Mouse (Mus musculus) myocyte (in vitro differentiated cells): Measurements from ENCODE around the gene Olfr312. TPM values are rescaled to one million over a fixed set of nuclear protein-coding genes. Genes with fewer than 3 reads are reported as not detected.
A peak's percentile ranks its signal among the peaks of the same experiment; 100 is the strongest.

Experiments used
- H3K27me3 ChIP-seq: one replicate; pipeline ENCODE4 v1.6.1; 2011; ENCODE audit not compliant: control insufficient read depth, insufficient read depth, insufficient read length
- H3K36me3 ChIP-seq: one replicate; pipeline ENCODE4 v1.6.1; 2011; ENCODE audit not compliant: control insufficient read depth, insufficient read depth
- H3K4me2 ChIP-seq: one replicate; pipeline ENCODE4 v1.6.1; 2011; ENCODE audit warnings: low read depth, control low read depth
- H3K4me3 ChIP-seq: one replicate; pipeline ENCODE4 v1.5.1; 2011; ENCODE audit warnings: mild to moderate bottlenecking, control low read depth, moderate library complexity
- H3K79me2 ChIP-seq: one replicate; pipeline ENCODE4 v1.6.1; 2011; ENCODE audit not compliant: control insufficient read depth, insufficient read depth
- H3ac ChIP-seq: one replicate; pipeline ENCODE4 v1.6.1; 2011; ENCODE audit not compliant: control insufficient read depth, insufficient read length
- CEBPB ChIP-seq: IDR thresholded peaks from 2 replicates; pipeline ENCODE4 v1.6.1; 2011; ENCODE audit warnings: mild to moderate bottlenecking, moderate library complexity; ENCODE audit not compliant: poor library complexity, insufficient read depth, severe bottlenecking
- E2F4 ChIP-seq: IDR thresholded peaks from one replicate; pipeline ENCODE4 v1.6.1; 2011; ENCODE audit warnings: mild to moderate bottlenecking, control low read depth, moderate library complexity; ENCODE audit not compliant: insufficient read depth
- MAX ChIP-seq: IDR thresholded peaks from one replicate; pipeline ENCODE4 v1.6.1; 2011; ENCODE audit warnings: low read depth, mild to moderate bottlenecking, control low read depth
- MYOD1 ChIP-seq, 3 experiments: IDR thresholded peaks; one replicate each; pipeline ENCODE4 v1.6.1; 2011; ENCODE audit warnings: control low read depth in 2 of 3, low read depth in 2 of 3, mild to moderate bottlenecking in 2 of 3, moderate library complexity in 1 of 3; ENCODE audit not compliant: insufficient read length in 2 of 3, control insufficient read depth in 1 of 3
- MYOG ChIP-seq, 3 experiments: IDR thresholded peaks; one replicate each; pipeline ENCODE4 v1.6.1; 2011; ENCODE audit warnings: control low read depth in 2 of 3, low read depth in 2 of 3, mild to moderate bottlenecking in 2 of 3; ENCODE audit not compliant: insufficient read length in 2 of 3, control insufficient read depth in 1 of 3, insufficient read depth in 1 of 3
- POLR2A ChIP-seq: IDR thresholded peaks from one replicate; pipeline ENCODE4 v1.6.1; 2011; ENCODE audit warnings: low read depth, mild to moderate bottlenecking, control low read depth, moderate library complexity; ENCODE audit not compliant: insufficient read length
- POLR2AphosphoS2 ChIP-seq: IDR thresholded peaks from one replicate; pipeline ENCODE4 v1.6.1; 2011; ENCODE audit warnings: low read depth, control low read depth; ENCODE audit not compliant: insufficient read length
- REST ChIP-seq: IDR thresholded peaks from one replicate; pipeline ENCODE4 v1.6.1; 2011; ENCODE audit warnings: mild to moderate bottlenecking, control low read depth, moderate library complexity; ENCODE audit not compliant: insufficient read depth, insufficient read length
- SRF ChIP-seq: IDR thresholded peaks from one replicate; pipeline ENCODE4 v1.6.1; 2011; ENCODE audit warnings: low read depth; ENCODE audit not compliant: control insufficient read depth, insufficient read length
- TCF12 ChIP-seq: IDR thresholded peaks from one replicate; pipeline ENCODE4 v1.6.1; 2011; ENCODE audit warnings: mild to moderate bottlenecking, control low read depth; ENCODE audit not compliant: poor library complexity, insufficient read depth, severe bottlenecking
- TCF3 ChIP-seq: IDR thresholded peaks from one replicate; pipeline ENCODE4 v1.6.1; 2011; ENCODE audit warnings: low read depth, control low read depth; ENCODE audit not compliant: insufficient read length
- USF1 ChIP-seq: IDR thresholded peaks from one replicate; pipeline ENCODE4 v1.6.1; 2011; ENCODE audit warnings: low read depth, mild to moderate bottlenecking, control low read depth, moderate library complexity
- polyA plus RNA-seq: library from polyadenylated mRNA; unstranded; fragments of >200 nt; fragmentation: generic; extraction: Trizol; gene quantifications from one replicate; pipeline ENCODE4 v1.2.1, GENCODE M21; 2012; ENCODE audit warnings: missing spikeins

Gene Olfr312
- polyA plus RNA-seq, 1 experiment = not detected

DNA sequence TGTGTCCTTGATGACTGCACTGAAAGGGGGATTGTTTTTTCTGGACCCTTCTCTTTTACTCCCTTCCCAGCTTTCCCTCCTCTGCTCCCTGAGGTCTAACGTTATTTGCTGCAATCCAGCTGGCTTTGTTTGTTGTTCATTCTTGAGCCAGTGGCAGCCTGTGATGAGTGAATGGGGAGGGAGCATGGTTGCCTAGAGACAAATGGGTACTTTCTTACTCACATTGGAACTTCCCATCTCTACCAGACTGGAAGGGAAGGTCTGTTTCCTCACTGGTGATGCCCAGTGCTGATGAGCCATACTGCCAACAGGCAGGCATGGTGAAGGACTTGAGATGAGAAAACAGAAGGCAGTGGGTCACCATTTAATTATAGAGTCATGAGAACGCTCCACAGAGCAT, 20.7 kb downstream of the Olfr312 start:
- TF ChIP-seq USF1 (no peak), MYOG (IDR thresholded peaks at IDR 0.05; ENCODE audit: control insufficient read depth in 1 of 3, insufficient read depth in 1 of 3, insufficient read length in 2 of 3, low read depth in 2 of 3) (no peak), REST (no peak), E2F4 (no peak), TCF12 (no peak), MYOD1 (IDR thresholded peaks at IDR 0.05; ENCODE audit: control insufficient read depth in 1 of 3, insufficient read length in 2 of 3, low read depth in 2 of 3) (no peak), SRF (no peak)
- H3K79me2 ChIP-seq = no peaks in the 10 kb centered on the region
- no peak overlapping the region for H3ac ChIP-seq
- peaks cover 19% of the 10 kb centered on the region for H3K36me3 ChIP-seq
- H3K27me3 ChIP-seq = no peaks in the 10 kb centered on the region
- H3K4me3 ChIP-seq = no peak overlapping the region
- H3K4me2 ChIP-seq = no peak overlapping the region

DNA sequence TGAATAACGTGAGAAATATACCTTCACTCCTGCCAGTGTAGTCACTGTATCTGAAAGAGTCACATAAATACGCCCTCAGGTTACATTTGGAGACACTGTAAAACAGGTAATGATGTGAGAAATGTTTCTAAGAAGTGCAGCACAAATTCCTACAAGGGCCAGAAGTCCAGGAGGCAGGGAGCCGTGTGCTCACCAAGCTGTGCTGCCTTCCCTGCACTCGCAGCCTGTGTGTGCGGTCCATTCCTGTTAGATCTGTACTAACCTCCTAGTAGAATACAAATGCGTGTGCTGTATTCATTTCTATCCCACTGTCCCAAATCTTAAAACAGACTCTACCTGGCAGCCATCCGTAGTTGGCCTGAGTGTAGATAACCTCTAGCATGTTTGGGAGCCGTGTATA, 31.7 kb downstream of the Olfr312 start:
- Histone ChIP-seq H3ac (no peak overlapping the region), H3K79me2 (no peaks in the 10 kb centered on the region), H3K27me3 (no peaks in the 10 kb centered on the region), H3K36me3 (peaks cover 43% of the 10 kb centered on the region), H3K4me2 (no peak overlapping the region), H3K4me3 (no peak overlapping the region)
- TF ChIP-seq POLR2A (peak; percentile 41), POLR2AphosphoS2 (peak; percentile 93), REST (no peak)

DNA sequence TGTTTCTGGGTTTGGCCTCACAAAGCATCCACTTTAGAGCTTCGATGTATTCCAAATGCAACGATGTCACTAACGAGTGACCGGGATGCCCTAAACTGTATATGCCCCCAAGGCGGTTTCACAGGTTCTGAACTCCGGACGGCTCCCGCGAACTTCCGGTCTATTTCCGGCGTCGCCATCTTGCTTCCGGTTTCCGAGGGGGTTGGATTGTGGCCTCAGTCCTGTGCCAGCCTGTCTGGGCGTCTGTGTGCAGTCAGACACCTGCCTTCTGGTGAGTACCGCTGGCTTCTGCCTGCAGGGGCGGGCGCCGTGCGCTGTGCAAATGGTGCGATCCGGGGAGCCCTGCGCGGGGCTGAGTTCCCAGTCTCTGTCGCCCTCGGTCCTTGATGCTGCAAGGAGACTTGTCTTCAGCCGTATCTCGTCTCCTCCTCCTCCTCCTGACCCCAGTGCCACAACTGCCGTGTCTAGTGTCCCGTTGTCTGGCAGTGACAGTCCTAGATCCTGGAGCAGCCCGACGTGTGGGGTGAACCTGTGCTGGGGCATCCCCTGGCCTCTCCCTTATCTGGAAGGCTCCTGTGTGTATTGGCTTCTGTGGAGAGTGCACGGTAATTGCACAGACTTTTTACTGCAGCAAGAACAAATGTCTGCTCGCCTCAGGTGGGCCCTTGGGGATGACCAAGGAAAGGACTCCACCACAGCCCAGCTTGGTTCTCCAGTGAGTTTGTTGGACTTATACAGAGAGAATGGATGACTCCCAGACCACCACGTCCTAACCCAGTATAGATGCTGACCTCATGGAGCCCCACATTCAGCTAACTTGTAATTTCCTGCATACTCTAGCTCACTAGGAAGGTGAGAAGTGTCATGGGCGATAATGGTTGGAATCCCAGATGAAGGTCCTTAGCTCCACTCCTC, 38.3 kb downstream of the Olfr312 start, which contains the start of gene 2810021J22Rik:
TSS of gene 2810021J22Rik (plus strand) at position 178 of the 915 bp plus-strand sequence.
- Histone ChIP-seq H3ac (peak within 1 kb of the TSS; percentile 7), H3K4me2 (peak within 1 kb of the TSS; percentile 79), H3K27me3 (no peaks in the 10 kb centered on the region), H3K4me3 (peak within 1 kb of the TSS; percentile 53), H3K36me3 (no peaks in the 10 kb centered on the region), H3K79me2 (no peaks in the 10 kb centered on the region)
- no peak for TF ChIP-seq TCF12
- TF ChIP-seq MYOG (IDR thresholded peaks at IDR 0.05; ENCODE audit: control insufficient read depth in 1 of 3, insufficient read depth in 1 of 3, insufficient read length in 2 of 3, low read depth in 2 of 3) = peak in 1 of 3 experiments; percentile 53
- TF ChIP-seq TCF3 = no peak
- no peak for TF ChIP-seq SRF
- peak; percentile 69 for TF ChIP-seq POLR2AphosphoS2
- no peak for TF ChIP-seq E2F4
- TF ChIP-seq REST = no peak
- TF ChIP-seq MAX = no peak
- TF ChIP-seq MYOD1 (IDR thresholded peaks at IDR 0.05; ENCODE audit: control insufficient read depth in 1 of 3, insufficient read length in 2 of 3, low read depth in 2 of 3) = peak in 2 of 3 experiments; percentile 21 to 40
- TF ChIP-seq USF1 = no peak
- TF ChIP-seq CEBPB = no peak
- TF ChIP-seq POLR2A = peak; percentile 82

DNA sequence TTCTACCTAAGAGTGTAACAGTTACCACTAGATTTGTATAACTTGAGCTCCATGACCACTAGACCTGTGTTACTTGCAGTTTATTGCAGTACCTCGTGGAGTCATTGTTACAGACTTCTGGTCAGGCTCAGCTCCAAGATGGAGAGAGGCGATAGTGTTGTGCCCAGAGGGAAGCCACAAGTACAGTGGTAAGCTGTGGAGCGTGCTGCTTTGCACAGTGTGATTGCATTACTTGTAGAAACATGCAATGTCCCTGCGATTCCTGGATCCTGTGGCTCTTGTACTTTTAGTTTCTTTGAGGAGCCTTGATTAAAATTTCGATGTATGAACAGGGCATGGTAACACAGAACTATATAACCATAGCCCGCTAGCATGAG, 38.9 kb downstream of the Olfr312 start:
- H3K4me3 ChIP-seq = peak overlapping the region; percentile 53
- no peaks in the 10 kb centered on the region for H3K27me3 ChIP-seq
- TF ChIP-seq POLR2AphosphoS2 (no peak), MAX (no peak), REST (no peak), MYOD1 (IDR thresholded peaks at IDR 0.05; ENCODE audit: control insufficient read depth in 1 of 3, insufficient read length in 2 of 3, low read depth in 2 of 3) (no peak), MYOG (IDR thresholded peaks at IDR 0.05; ENCODE audit: control insufficient read depth in 1 of 3, insufficient read depth in 1 of 3, insufficient read length in 2 of 3, low read depth in 2 of 3) (no peak), SRF (no peak), TCF12 (no peak), POLR2A (no peak)
- no peaks in the 10 kb centered on the region for H3K79me2 ChIP-seq
- peak overlapping the region; percentile 79 for H3K4me2 ChIP-seq
- peak overlapping the region; percentile 7 for H3ac ChIP-seq
- H3K36me3 ChIP-seq = no peaks in the 10 kb centered on the region

DNA sequence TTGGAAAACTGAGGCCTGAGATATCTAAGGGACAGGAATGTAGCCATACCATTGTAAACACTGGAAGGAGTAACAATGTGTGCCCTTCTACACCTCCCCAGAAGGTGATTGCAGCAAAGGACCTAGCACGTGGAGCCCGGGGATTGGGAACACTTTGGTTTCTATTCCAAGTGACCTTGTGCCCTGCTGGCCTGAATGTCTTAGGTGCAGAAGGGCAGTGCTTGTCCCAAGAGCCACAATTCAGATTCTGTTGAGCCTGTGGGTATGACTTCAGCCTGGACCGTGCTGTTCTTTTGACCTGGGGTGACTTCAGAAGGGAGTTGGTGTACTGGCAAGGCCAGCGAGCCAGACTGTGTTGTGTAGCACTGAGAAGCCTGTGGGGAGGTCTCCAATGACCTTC, 41.9 kb downstream of the Olfr312 start:
- Histone ChIP-seq H3K79me2 (no peaks in the 10 kb centered on the region), H3ac (no peak overlapping the region), H3K27me3 (no peaks in the 10 kb centered on the region), H3K4me3 (no peak overlapping the region), H3K36me3 (no peaks in the 10 kb centered on the region), H3K4me2 (no peak overlapping the region)
- no peak for TF ChIP-seq MAX
- no peak for TF ChIP-seq REST
- no peak for TF ChIP-seq SRF
- TF ChIP-seq POLR2AphosphoS2 = no peak
- no peak for TF ChIP-seq E2F4
- no peak for TF ChIP-seq MYOG (IDR thresholded peaks at IDR 0.05; ENCODE audit: control insufficient read depth in 1 of 3, insufficient read depth in 1 of 3, insufficient read length in 2 of 3, low read depth in 2 of 3)
- TF ChIP-seq TCF3 = no peak
